In the genomic region with DNA sequence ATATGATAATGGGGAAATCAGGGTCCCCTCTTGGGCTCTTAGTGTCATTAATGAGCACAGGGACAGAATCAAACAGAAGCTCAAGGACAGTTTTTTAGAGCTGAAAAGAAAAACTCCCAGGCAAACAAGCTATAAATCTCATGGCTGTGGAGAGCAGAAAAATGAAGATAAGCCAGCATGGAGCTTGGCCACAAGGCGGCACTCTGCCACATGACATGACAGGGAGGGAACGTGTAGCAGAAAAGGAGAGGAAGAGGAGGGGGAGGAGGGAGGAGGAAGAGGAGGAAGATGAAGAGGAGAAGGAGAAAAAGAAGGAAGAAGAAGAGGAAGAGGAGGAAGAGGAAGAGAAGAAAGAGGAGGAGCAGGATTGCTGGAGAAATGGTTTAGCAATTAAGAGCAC, we compare ENCODE assay signal across 10 mouse cellular contexts. TPM values are rescaled to one million over a fixed set of nuclear protein-coding genes. Genes with fewer than 3 reads are reported as not detected.
DNase-seq lines count a peak whose midpoint lies in the region; ATAC-seq and TF ChIP-seq lines count a peak whose summit lies in the region.
"Had no signal": no experiment of that assay in that cellular context is flagged by ENCODE, and none has a peak within 500 bp of the region (broad histone marks: within the 10 kb centered on the region; RNA-seq: fewer than 3 reads in every experiment).

No protein-coding gene starts in this region.

- H3K36me3 ChIP-seq in midbrain, embryonic 10.5 days = no peaks in the 10 kb centered on the region
- no peaks in the 10 kb centered on the region for H3K36me3 ChIP-seq in midbrain, embryonic 15.5 days (replicated peaks)

- no peak overlapping the region for H3K9ac ChIP-seq in midbrain, embryonic 15.5 days
- H3K9ac ChIP-seq: forebrain, embryonic 13.5 days had no signal

- H3K27ac ChIP-seq in gastrocnemius, adult 2 months = no peak overlapping the region
- no peak overlapping the region for H3K27ac ChIP-seq in midbrain, embryonic 10.5 days (replicated peaks)
- H3K27ac ChIP-seq in midbrain, embryonic 15.5 days = no peak overlapping the region
- H3K27ac ChIP-seq: forebrain, embryonic 13.5 days had no signal

- no peak for DNase-seq in gastrocnemius, adult 2 months
- no peak for DNase-seq in gastrocnemius, postnatal 4 days (ENCODE audit: low spot score in 2 of 2)
- peak; percentile 40 for DNase-seq in midbrain, embryonic 10.5 days (ENCODE audit: low spot score)
- DNase-seq in adrenal gland, postnatal 25 days = peak; percentile 38
- DNase-seq in naive thymus-derived CD4-positive, alpha-beta T cell, adult 2 months (ENCODE audit: low read depth) = peak; percentile 61
- DNase-seq in thymus, postnatal 10 days (ENCODE audit: low spot score in 2 of 2) = no peak
- DNase-seq in left cerebral cortex, adult 8-10 months (ENCODE audit: low spot score in 2 of 2) = no peak

- H3K9me3 ChIP-seq in midbrain, embryonic 10.5 days (replicated peaks) = no peaks in the 10 kb centered on the region
- H3K9me3 ChIP-seq in midbrain, embryonic 15.5 days = no peaks in the 10 kb centered on the region
- H3K9me3 ChIP-seq: forebrain, embryonic 13.5 days had no signal

- H3K4me2 ChIP-seq in midbrain, embryonic 15.5 days = no peak overlapping the region
- H3K4me2 ChIP-seq: forebrain, embryonic 13.5 days had no signal

- peak; percentile 12; the same call in 1 of the 2 replicates for TF ChIP-seq CTCF in gastrocnemius, adult 2 months (IDR thresholded peaks at IDR 0.05)

- ATAC-seq in midbrain, embryonic 15.5 days (replicated peaks) = no peak
- ATAC-seq: forebrain, embryonic 13.5 days had no signal

- H3K4me1 ChIP-seq in midbrain, embryonic 10.5 days = no peaks in the 10 kb centered on the region
- H3K4me1 ChIP-seq in midbrain, embryonic 15.5 days = no peaks in the 10 kb centered on the region
- H3K4me1 ChIP-seq: forebrain, embryonic 13.5 days had no signal

- no peaks in the 10 kb centered on the region for H3K27me3 ChIP-seq in midbrain, embryonic 10.5 days (ENCODE audit: low read depth, poor library complexity, severe bottlenecking)
- H3K27me3 ChIP-seq in midbrain, embryonic 15.5 days (replicated peaks) = no peaks in the 10 kb centered on the region
- H3K27me3 ChIP-seq: forebrain, embryonic 13.5 days had no signal

- WGBS in midbrain, embryonic 10.5 days = 2% methylated on average over 2 of the region's 2 CpGs
- WGBS in midbrain, embryonic 15.5 days = 2% methylated on average over 2 of the region's 2 CpGs

- intact Hi-C loops in gastrocnemius, adult 2 months (cut with DNase I) = no loop called here

- H3K4me3 ChIP-seq in gastrocnemius, adult 2 months = no peak overlapping the region
- H3K4me3 ChIP-seq in midbrain, embryonic 10.5 days = no peak overlapping the region
- H3K4me3 ChIP-seq in midbrain, embryonic 15.5 days = no peak overlapping the region
- H3K4me3 ChIP-seq: forebrain, embryonic 13.5 days had no signal

RNA-seq across cellular contexts. Expression of gene Olfr464, which starts 29.2 kb away (rescaled TPM):
- not detected for total RNA-seq in gastrocnemius, adult 2 months (2021)
- total RNA-seq in gastrocnemius, postnatal 4 days (2021) = not detected
- polyA plus RNA-seq in midbrain, embryonic 10.5 days (2016; fragmentation: Nextera tagmentation; extraction: Ambion mirVana) = not detected in 2 replicates
- 0.14 and 0.25 TPM in 2 replicates for polyA plus RNA-seq in midbrain, embryonic 15.5 days (2015; fragmentation: Nextera tagmentation; extraction: Ambion mirVana)
- total RNA-seq in adrenal gland, postnatal 25 days (2021) = not detected in 2 replicates
- 1 to 10 TPM in 3 of 4 experiments, under 1 TPM in 1; 0.94 to 2.2 (median 1.7) TPM for total RNA-seq in left cerebral cortex, adult 8-10 months (2022)
- polyA plus RNA-seq: forebrain, embryonic 13.5 days; heart, embryonic 14.5 days had no signal

RNA-seq across cellular contexts. Expression of gene Dynll2, which starts 37.3 kb away (rescaled TPM):
- 100 to 1,000 TPM; 193 to 205 TPM for total RNA-seq in gastrocnemius, adult 2 months (2021)
- 100 to 1,000 TPM; 113 to 114 TPM for total RNA-seq in gastrocnemius, postnatal 4 days (2021)
- polyA plus RNA-seq in midbrain, embryonic 10.5 days (2016; fragmentation: Nextera tagmentation; extraction: Ambion mirVana) = 28.1 and 29.1 TPM in 2 replicates
- 65.3 and 65.8 TPM in 2 replicates for polyA plus RNA-seq in midbrain, embryonic 15.5 days (2015; fragmentation: Nextera tagmentation; extraction: Ambion mirVana)
- total RNA-seq in adrenal gland, postnatal 25 days (2021) = 213 TPM in 2 replicates
- total RNA-seq in left cerebral cortex, adult 8-10 months (2022) = 100 to 1,000 TPM; 623 to 646 (median 629) TPM

RNA-seq across cellular contexts. Expression of gene Olfr463, which starts 52.8 kb away (rescaled TPM):
- not detected for total RNA-seq in gastrocnemius, adult 2 months (2021)
- total RNA-seq in gastrocnemius, postnatal 4 days (2021) = not detected
- polyA plus RNA-seq in midbrain, embryonic 10.5 days (2016; fragmentation: Nextera tagmentation; extraction: Ambion mirVana) = not detected in 2 replicates
- polyA plus RNA-seq in midbrain, embryonic 15.5 days (2015; fragmentation: Nextera tagmentation; extraction: Ambion mirVana) = not detected in 2 replicates
- not detected in 2 replicates for total RNA-seq in adrenal gland, postnatal 25 days (2021)
- total RNA-seq in left cerebral cortex, adult 8-10 months (2022) = not detected
- polyA plus RNA-seq: forebrain, embryonic 13.5 days; heart, embryonic 14.5 days had no signal

RNA-seq across cellular contexts. Expression of gene Olfr462, which starts 57.9 kb away (rescaled TPM):
- total RNA-seq in gastrocnemius, adult 2 months (2021) = not detected
- not detected for total RNA-seq in gastrocnemius, postnatal 4 days (2021)
- not detected in 2 replicates for polyA plus RNA-seq in midbrain, embryonic 10.5 days (2016; fragmentation: Nextera tagmentation; extraction: Ambion mirVana)
- polyA plus RNA-seq in midbrain, embryonic 15.5 days (2015; fragmentation: Nextera tagmentation; extraction: Ambion mirVana) = not detected in 2 replicates
- total RNA-seq in adrenal gland, postnatal 25 days (2021) = not detected in 2 replicates
- not detected for total RNA-seq in left cerebral cortex, adult 8-10 months (2022)
- polyA plus RNA-seq: forebrain, embryonic 13.5 days; heart, embryonic 14.5 days had no signal

Comparison
In these comparisons a context has a peak if more than half of its experiments do, and no peak if none do; other contexts are left out.
1. DNase-seq: peak in midbrain, embryonic 10.5 days (single experiment), adrenal gland, postnatal 25 days (single experiment) and naive thymus-derived CD4-positive, alpha-beta T cell, adult 2 months (single experiment); none in gastrocnemius, adult 2 months (single experiment), gastrocnemius, postnatal 4 days (0 of 2), thymus, postnatal 10 days (0 of 2) and left cerebral cortex, adult 8-10 months (0 of 2).